Mouse (Mus musculus) bone marrow macrophage, adult 2 months (primary cell): ENCODE measurements around the gene Tmem95. TPM values are rescaled to one million over a fixed set of nuclear protein-coding genes. Genes with fewer than 3 reads are reported as not detected.

Experiments
- H3K27ac ChIP-seq: 2 replicates; pipeline ENCODE4 v1.5.1; 2012; ENCODE audit warnings: low read depth, low read length; ENCODE audit not compliant: insufficient read depth
- H3K4me1 ChIP-seq: 2 replicates; pipeline ENCODE4 v1.6.1; 2012; ENCODE audit warnings: low read length; ENCODE audit not compliant: control insufficient read depth, insufficient read depth
- H3K4me3 ChIP-seq: 2 replicates; pipeline ENCODE4 v1.5.1; 2012; ENCODE audit warnings: mild to moderate bottlenecking, low read length, moderate library complexity; ENCODE audit not compliant: insufficient read depth
- CTCF ChIP-seq: IDR thresholded peaks from 2 replicates; pipeline ENCODE4 v1.5.1; 2012; ENCODE audit warnings: low read depth, mild to moderate bottlenecking, low read length, moderate library complexity
- POLR2A ChIP-seq: IDR thresholded peaks from 2 replicates; pipeline ENCODE4 v1.6.1; 2012; ENCODE audit warnings: mild to moderate bottlenecking, low read depth, low read length, borderline replicate concordance
- polyA plus RNA-seq: library from polyadenylated mRNA; stranded (reverse); fragments of >200 nt; gene quantifications from 2 replicates; pipeline ENCODE4 v1.2.4, GENCODE M21; 2012; ENCODE audit not compliant: missing spikeins, insufficient read depth, insufficient read length

The Tmem95 gene
- polyA plus RNA-seq, 1 experiment: not detected

- Histone ChIP-seq H3K4me3 (no peak overlapping the region), H3K4me1 (peaks cover 6% of the 10 kb centered on the region), H3K27ac (no peak overlapping the region)
- no peak for TF ChIP-seq POLR2A
- no peak for TF ChIP-seq CTCF
Observed at GRCm38 (mm10) chr11:69910781-69911560, 33.2 kb upstream of the Tmem95 start.

DNA sequence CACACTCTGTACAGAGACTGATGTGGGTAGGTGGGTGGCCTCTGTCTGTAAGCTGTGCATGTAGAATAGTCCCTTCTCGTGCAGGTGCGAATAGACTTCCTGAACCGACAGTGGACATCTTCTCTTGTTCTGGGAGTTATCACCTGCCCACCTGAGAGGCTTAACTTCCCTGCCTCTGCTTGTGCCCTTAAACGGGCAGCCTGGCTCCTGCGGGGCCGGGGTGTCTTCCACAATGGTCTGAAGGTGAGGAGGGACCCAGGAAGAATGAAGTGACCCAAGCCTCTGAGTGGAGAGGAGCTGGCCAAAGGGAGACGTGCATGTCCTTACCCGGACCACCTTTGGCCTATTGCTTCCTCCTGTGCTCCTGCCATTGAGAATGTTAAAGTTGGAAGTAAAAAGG lies 32.4 kb upstream of the Tmem95 start:
- peaks cover 3% of the 10 kb centered on the region; the same call in 1 of the 2 replicates for H3K4me1 ChIP-seq
- TF ChIP-seq CTCF (no peak), POLR2A (no peak)
- no peak overlapping the region for H3K4me3 ChIP-seq

GRCm38 (mm10) chr11:69909174-69909573 lies 31.4 kb upstream of the Tmem95 start:
- no peak for TF ChIP-seq POLR2A
- no peak overlapping the region for H3K4me3 ChIP-seq
- no peak overlapping the region for H3K27ac ChIP-seq
- H3K4me1 ChIP-seq: peaks cover 3% of the 10 kb centered on the region; the same call in 1 of the 2 replicates

More for the DNA sequence above, 32.4 kb upstream of the Tmem95 start:
- no peak overlapping the region for H3K27ac ChIP-seq

GRCm38 (mm10) chr11:69908645-69909044 lies 30.8 kb upstream of the Tmem95 start:
- TF ChIP-seq POLR2A (no peak), CTCF (no peak)
- H3K27ac ChIP-seq: no peak overlapping the region
- no peak overlapping the region for H3K4me3 ChIP-seq
- H3K4me1 ChIP-seq: peaks cover 3% of the 10 kb centered on the region; the same call in 1 of the 2 replicates

DNA sequence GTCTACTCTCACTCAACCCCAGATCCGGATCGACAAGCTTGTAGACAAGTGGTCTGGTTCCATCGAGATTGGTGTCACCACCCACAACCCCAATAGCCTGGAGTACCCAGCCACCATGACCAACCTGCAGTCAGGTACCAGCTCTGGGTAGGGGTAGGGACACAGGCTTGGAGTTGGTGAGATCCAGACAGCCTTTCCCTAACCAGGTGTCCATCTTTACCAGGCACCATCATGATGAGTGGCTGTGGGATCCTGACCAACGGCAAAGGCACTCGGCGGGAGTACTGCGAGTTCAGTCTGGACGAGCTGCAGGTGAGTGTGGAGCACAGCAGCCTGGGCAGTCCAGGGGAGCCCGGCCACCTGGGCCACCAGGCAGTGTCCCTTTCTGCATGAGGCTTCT lies 26.5 kb upstream of the Tmem95 start:
- H3K27ac ChIP-seq: no peak overlapping the region
- no peak overlapping the region for H3K4me3 ChIP-seq
- TF ChIP-seq POLR2A (no peak), CTCF (no peak)
- H3K4me1 ChIP-seq: peaks cover 4% of the 10 kb centered on the region; the same call in 1 of the 2 replicates

DNA sequence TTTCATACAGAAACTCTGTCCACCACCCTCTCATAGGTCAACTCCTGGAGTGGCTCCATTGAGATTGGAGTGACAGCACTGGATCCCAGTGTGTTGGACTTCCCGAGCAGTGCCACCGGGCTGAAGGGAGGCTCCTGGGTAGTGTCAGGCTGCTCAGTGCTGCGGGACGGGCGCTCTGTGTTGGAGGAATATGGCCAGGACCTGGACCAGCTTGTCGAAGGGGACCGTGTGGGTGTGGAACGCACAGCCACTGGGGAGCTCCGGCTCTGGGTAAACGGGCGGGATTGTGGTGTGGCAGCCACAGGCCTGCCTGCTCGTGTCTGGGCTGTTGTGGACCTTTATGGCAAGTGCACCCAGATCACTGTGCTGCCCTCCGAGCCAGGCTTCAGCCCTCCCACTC lies 25.2 kb upstream of the Tmem95 start:
- H3K27ac ChIP-seq: no peak overlapping the region
- H3K4me1 ChIP-seq: peaks cover 4% of the 10 kb centered on the region; the same call in 1 of the 2 replicates
- TF ChIP-seq POLR2A (no peak), CTCF (no peak)
- H3K4me3 ChIP-seq: peak overlapping the region; percentile 72

DNA sequence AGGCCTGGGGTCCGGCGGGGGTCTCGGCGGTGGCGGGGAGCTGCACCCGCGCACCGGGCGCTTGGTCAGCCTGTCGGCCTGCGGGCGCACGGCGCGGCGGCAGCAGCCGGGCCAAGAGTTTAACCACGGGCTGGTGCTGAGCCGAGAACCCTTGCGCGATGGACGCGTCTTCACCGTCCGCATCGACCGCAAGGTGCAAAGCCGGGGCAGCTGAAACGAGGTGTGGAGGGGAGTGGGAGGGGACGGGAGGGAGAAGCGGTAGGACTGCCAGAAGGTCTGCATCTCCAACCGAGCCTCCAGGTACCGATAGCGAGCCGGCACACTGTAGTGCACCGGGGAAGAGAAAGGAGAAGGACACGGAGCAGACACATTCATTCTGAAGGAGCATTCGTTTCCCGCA lies 24.2 kb upstream of the Tmem95 start:
- TF ChIP-seq POLR2A (no peak), CTCF (no peak)
- Histone ChIP-seq H3K27ac (no peak overlapping the region), H3K4me1 (peaks cover 4% of the 10 kb centered on the region; the same call in 1 of the 2 replicates), H3K4me3 (peak overlapping the region; percentile 72)

- peak overlapping the region; percentile 72 for H3K4me3 ChIP-seq
- peaks cover 4% of the 10 kb centered on the region; the same call in 1 of the 2 replicates for H3K4me1 ChIP-seq
- TF ChIP-seq POLR2A: no peak
- TF ChIP-seq CTCF: no peak
- peak overlapping the region; percentile 73 for H3K27ac ChIP-seq
Observed at GRCm38 (mm10) chr11:69901406-69901846, 23.6 kb upstream of the Tmem95 start.

GRCm38 (mm10) chr11:69900471-69901405 lies 22.9 kb upstream of the Tmem95 start, which contains the start of the genes 2810408A11Rik and Neurl4:
TSS of gene 2810408A11Rik (minus strand) at chr11:69900987.
TSS of gene Neurl4 (plus strand) at chr11:69901072.
- Histone ChIP-seq H3K4me3 (peak within 1 kb of the TSS; percentile 72), H3K27ac (peak within 1 kb of the TSS; percentile 73), H3K4me1 (peaks cover 4% of the 10 kb centered on the region; the same call in 1 of the 2 replicates)
- no peak for TF ChIP-seq POLR2A
- no peak for TF ChIP-seq CTCF
